9 mouse cellular contexts compared by ENCODE assay signal in genomic region chr9:56259790-56260494, GRCm38 (mm10).
DNase-seq lines count a peak whose midpoint lies in the region; ATAC-seq lines count a peak whose summit lies in the region.
"Had no signal": no experiment of that assay in that cellular context is flagged by ENCODE, and none has a peak within 500 bp of the region (broad histone marks: within the 10 kb centered on the region; RNA-seq: fewer than 3 reads in every experiment).

No protein-coding gene starts in this region.

- H3K4me2 ChIP-seq in heart, embryonic 13.5 days = peak overlapping the region; percentile 37

- H3K4me3 ChIP-seq in megakaryocyte, embryonic 14.5 days (replicated peaks) = peak overlapping the region; percentile 3
- no peak overlapping the region for H3K4me3 ChIP-seq in heart, embryonic 13.5 days

- H3K36me3 ChIP-seq in megakaryocyte, embryonic 14.5 days (replicated peaks; ENCODE audit: low read length) = peaks cover 33% of the 10 kb centered on the region
- peaks cover 26% of the 10 kb centered on the region for H3K36me3 ChIP-seq in heart, embryonic 13.5 days

- peaks cover 20% of the 10 kb centered on the region for H3K4me1 ChIP-seq in megakaryocyte, embryonic 14.5 days
- peaks cover 46% of the 10 kb centered on the region for H3K4me1 ChIP-seq in heart, embryonic 13.5 days

- no peaks in the 10 kb centered on the region for H3K27me3 ChIP-seq in megakaryocyte, embryonic 14.5 days (replicated peaks)
- H3K27me3 ChIP-seq in heart, embryonic 13.5 days (replicated peaks) = no peaks in the 10 kb centered on the region

- H3K9me3 ChIP-seq in megakaryocyte, embryonic 14.5 days = peaks cover 5% of the 10 kb centered on the region
- peaks cover 6% of the 10 kb centered on the region for H3K9me3 ChIP-seq in heart, embryonic 13.5 days

- peak; percentile 53 for DNase-seq in cerebellum, adult 11-12 months
- DNase-seq in cerebellum, postnatal 4 days (ENCODE audit: low spot score in 2 of 2) = no peak
- DNase-seq in lung, postnatal 36 days = peak; percentile 77
- no peak for DNase-seq in urinary bladder, postnatal 25 days (ENCODE audit: low spot score)
- DNase-seq in embryo, embryonic 10.5 days (ENCODE audit: low spot score) = no peak
- DNase-seq: B cell, adult 2 months had no signal

- H3K27ac ChIP-seq in heart, embryonic 13.5 days (replicated peaks) = peak overlapping the region; percentile 1

- 46% methylated on average over 22 of the region's 22 CpGs for whole genome bisulfite sequencing in heart, embryonic 13.5 days

- no peak for ATAC-seq in megakaryocyte, adult 5-6 weeks (ENCODE audit: poor library complexity, severe bottlenecking)
- ATAC-seq in heart, embryonic 13.5 days (ENCODE audit: extremely low read depth, insufficient number of reproducible peaks, low FRiP score, low TSS enrichment) = no peak; the same call in 1 of the 2 replicates

- H3K9ac ChIP-seq in heart, embryonic 13.5 days = no peak overlapping the region

Comparison
In these comparisons a context has a peak if more than half of its experiments do, and no peak if none do; other contexts are left out.
1. DNase-seq: peak in cerebellum, adult 11-12 months (single experiment) and lung, postnatal 36 days (single experiment); none in cerebellum, postnatal 4 days (0 of 2), urinary bladder, postnatal 25 days (single experiment) and embryo, embryonic 10.5 days (single experiment).